Mouse (Mus musculus): ENCODE measurements at regions not wholly inside any gene's neighbourhood (a gene's known extent, or its start where the extent isn't known, plus 50 kb on each side); places are given as distances from the start of the nearest gene placed in this dataset.

DNA sequence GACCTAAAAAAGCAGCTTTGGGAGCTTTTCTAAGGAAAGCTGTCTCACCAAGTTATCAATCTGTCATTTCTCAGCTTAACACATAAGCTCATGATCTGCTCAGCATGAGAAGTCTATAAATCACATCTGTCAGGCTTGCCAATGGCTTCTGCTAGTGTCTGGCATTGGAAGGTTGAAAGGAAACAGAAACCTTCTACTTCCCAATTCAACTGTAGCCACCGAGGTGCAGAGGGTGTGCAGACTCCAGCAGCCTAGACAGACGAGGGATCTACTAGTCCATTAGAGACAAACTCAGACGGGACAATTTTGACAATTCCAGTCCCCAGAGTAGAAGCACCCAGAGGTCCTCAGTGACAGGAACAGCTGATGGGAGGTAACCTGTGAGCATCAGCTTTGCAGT is 103.0 kb downstream of the Nab1 start:
- DNase-seq, result peak in 1 of 2 experiments; percentile 10

DNA sequence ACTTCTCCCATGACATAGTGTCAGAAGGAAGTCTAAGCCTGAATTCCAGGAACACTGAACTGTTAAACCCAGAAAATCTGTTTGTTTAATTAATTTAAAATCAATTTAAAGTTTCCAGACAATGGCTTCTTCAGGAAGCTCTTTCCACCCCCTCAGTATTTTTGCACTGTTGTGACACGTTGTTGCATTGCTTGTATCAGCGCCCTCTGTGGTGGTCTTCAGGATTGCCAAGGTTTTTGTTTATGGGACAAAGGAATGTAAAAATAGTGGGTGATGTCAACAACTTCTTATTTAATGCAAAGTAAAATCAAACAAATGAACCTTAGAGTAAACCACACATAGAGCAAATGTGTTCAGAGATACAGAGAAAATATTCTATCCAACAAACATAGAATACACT is 107.5 kb downstream of the Nab1 start:
- peak; percentile 12 to 21 for DNase-seq

DNA sequence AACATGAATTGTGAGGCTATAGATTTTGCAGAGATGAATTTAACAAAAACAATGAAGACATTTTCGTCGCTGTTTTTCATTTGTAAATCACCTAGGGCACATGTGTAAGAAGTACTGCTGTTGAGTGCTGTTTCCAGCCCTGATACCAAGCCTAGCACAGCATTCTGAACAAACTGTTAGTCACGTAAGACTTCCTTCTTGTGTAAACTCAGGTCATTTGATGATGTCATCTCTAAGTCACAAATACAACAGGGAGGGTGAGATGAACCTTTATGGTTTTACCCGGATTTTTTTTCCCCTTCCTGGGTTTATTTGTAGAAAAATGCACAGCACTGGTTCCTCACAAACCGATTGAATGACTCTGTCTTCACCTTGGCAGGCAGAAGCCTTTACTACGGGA is 111.6 kb downstream of the Nab1 start:
- no peak for DNase-seq

DNA sequence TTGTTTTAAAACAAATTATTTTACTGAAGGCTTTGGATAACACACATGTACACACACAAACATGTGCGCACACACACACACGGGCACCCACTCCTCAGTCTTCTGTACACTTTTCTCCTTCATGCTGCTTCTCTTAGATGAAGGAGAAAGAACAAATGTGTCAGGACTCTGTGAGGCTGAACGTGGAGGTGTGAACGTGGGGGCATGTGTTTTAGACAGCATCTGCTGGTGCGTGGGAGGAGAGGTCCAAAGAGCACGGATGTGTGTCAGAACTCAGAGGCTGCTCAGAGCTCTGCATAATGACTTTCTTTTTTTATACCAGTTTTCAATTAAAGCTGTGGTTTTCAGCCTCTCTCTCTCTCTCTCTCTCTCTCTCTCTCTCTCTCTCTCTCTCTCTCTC is 112.4 kb downstream of the Nab1 start:
- DNase-seq, result no peak

DNA sequence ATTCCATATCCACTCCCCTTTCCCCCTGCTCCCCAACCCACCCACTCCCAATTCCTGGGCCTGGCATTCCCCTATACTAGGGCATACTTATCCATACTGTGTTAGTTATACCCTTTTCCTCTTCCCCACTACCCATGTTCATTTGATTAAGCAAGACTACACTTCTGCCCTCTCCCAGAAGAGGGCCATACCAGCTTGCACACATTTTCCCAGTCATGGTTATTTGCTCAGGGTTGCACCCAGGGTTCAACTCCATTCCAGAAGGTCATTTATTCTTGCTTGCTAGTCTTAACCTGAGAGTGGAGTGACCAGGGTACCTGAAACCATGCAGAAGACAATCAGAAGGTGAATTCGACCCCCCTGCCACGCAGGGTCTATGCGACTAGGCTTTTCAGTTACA is 113.4 kb downstream of the Nab1 start:
- no peak for DNase-seq

DNA sequence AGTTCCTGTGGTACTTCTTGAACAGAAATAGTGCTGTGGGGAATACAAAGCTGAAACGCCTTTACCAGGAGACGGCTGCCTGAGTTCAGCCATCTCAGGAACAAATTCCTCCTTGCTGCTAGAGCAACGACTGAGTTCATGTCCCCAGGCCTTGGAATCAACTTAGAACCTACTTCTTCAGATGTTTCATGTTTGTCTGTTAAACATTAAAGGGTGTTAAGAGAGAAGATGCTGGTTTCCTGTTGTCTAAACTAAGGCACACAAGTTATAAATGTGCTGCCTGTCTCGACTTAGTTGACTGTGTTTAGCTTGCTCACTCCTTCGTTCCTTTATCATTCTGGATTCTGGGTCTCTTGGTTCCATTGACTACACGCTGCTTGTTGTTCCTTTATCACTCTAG is 125.2 kb downstream of the Nab1 start:
- no peak for DNase-seq

DNA sequence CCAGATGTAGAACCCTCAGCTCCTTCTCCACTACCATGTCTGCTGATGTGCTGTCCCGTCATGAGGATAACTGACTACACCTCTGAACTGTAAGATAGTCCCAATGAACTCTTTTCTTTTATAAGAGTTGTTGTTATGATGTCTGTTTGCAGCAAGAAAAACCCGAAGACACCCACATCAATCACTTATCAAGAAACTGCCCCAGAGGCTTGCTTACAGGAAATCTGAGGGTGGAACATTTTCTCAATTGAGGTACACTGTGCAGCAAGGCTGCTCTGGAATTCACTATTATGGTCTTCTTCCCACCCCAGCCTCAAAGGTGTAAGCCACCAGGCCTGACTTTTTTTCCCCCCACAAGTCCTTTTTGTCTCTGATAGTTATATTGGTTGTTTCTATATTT is 125.8 kb downstream of the Nab1 start:
- no peak for DNase-seq

DNA sequence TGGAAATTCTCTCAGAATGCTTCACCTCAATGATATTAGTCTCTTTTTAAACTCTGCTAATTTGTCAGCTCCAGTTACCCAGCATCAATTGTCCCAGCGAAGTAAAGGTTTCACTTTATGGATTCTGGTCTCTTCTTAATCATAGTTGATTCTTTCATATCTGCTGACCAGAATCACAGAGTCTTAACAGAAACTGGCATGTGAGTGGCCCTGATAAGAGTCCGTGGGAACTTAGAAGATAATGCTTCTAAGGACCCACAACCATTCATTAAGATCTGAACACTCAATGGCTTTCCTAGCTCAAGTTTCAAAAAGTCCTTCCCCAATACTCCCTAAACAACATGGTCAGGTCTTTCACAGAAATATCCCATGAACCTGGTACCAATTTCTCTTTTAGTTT is 126.7 kb downstream of the Nab1 start:
- DNase-seq, result no peak

DNA sequence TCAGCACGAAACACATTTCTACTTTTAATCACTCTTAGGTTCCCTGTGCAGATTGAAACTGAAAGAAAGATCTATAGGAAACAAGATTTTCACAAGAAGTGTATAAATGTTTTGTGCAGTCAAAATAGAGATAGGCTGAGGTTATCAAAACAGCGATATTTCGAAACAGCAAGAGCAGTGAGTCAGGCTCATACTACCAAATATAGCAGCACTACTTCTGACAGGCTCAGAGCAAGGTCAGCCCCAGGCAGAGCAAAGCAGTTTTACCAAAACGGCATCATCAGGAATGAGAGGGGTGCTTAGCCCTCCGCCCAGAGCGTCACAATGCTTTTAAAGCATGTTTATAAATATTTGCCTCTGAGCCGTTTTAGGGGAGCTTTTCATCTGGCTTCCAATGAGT is 133.4 kb upstream of the Gls start:
- no peak for DNase-seq

DNA sequence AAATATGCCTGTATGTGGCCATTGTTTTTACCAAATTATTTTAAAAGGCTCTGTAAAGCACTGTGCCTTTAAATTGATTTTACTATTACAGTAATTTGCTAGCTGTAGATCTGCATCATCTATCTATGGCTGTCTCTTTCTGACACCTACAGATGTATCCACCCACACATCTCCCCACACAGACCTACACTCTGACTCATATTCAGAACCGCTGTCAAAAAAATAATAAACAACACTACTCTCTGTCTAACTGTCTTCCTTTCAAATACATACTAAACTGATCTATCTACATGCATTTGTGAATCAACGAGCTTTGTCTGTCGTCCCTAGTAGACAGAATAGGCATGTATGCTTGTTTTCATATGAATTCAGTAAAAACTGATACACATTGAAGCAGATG is 130.6 kb upstream of the Gls start:
- DNase-seq, result no peak

DNA sequence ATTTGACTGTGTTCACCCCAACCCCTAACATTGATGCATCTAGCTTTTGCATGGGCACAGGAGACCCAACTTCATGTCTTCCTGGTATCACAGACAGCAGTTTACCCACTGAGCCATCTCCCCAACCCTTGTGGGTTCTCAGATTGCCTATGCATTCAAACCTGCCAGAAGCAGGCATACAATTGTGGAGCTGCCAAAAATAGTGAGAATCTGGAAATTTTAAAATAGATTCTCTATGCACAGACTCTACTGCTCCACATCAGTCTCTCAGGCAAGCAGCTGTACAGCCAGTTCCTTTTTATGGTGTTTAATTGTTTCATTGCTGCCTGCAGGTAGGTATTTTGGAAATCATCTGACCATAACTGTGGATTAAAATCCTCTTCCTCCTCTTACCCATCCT is 129.9 kb upstream of the Gls start:
- no peak for DNase-seq

DNA sequence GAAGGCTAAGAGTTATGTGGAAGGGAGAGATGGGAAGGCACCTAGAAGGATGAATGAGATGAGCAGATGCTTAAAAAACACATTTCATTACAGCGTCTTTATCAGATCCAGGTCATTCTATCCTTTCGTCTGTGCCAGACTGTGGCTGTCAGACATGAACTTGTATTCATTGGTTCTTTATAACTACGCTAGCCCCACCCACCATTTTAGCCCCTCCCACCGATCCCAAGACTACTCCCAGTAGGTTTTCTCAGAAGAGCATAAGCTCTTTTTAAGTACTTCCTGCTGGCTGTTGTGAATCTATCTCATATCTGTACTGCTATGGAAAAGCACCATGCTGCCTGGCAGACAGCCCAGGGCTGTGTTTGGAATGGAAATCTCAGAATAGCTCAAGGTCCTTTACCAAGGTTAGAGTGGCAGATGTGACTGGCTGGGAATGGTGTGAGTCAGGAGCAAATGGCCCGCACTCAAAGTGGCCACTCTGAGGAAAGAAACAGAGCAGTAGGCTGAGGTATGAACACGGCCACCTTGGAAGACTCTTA is 121.1 kb upstream of the Gls start:
- no peak for DNase-seq

DNA sequence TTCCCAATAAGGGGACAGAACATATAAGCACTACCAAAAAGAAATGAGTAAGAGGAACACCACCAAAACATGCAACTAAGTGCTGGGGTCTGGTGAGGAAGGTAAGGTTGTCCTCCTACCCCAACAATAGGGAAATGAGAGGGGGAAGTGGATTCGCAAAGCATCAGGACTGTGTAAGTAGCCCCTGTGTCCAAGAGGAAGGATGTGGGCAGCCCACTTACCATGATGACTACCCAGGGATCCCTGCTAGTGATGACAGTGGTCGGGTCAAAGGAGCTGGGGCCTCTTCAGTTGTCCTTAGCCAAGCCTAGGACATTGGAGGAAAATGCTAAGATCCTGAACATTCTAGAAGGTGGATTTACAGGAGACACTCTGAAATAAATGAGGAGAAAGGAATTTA is 109.1 kb upstream of the Gls start:
- no peak for DNase-seq

DNA sequence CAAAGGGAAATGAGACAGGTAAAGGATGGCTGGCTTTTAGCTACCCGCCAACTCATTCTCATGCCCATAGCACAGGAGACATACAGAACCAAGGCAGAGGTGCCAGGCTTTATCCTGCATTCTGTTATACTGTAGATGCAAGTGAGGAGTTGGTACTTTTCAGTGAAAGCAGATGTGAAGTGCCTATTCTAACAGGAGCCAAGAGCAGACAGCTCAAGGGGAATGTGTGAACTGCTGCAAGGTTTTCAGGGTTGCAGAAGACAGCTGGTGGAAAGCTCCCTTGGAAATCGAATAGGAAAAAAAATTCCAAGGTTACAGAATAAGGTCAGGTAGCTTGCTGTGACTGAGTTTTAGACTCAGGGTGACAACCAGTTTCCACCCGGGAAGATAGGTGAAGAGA is 105.7 kb upstream of the Gls start:
- DNase-seq, result no peak

DNA sequence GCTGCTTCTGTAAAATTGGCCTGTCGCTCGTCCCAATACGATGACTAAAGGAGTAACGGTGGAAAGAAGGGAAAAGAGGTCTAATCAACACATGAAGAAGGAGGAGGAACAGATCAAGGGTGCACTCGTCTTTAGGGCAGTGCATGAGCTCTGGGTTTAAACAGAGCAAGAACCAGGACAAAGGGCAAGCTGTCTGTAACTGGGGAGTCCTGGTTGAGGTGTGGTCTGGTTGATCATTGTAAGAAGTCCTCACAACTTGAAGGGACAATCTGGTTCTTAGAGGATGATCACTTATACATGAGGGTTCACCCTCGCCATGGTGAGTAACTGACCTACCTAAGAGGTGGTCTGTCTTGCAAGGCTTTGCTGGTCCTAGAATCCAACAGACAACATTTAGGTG is 105.2 kb upstream of the Gls start:
- DNase-seq, result no peak

DNA sequence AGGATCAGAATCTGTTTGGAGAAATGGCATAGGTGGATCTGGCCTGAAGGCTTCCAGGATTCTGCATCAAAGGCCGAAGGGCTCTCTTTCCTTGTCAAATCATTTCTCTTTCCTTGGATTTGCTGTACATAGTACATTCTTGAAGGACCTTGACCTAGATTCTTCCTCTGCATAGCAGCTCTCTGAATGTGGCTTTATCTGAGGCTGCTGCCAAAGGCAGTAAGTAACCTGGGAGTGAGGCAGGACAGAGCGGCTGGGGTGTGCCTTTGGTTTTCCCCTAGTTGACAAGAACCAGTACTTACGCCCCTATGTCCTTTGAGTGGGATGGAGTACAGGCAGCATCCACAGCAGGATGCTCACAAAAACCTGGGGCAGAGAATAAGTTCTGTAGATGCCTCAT is 103.7 kb upstream of the Gls start:
- DNase-seq, result no peak

DNA sequence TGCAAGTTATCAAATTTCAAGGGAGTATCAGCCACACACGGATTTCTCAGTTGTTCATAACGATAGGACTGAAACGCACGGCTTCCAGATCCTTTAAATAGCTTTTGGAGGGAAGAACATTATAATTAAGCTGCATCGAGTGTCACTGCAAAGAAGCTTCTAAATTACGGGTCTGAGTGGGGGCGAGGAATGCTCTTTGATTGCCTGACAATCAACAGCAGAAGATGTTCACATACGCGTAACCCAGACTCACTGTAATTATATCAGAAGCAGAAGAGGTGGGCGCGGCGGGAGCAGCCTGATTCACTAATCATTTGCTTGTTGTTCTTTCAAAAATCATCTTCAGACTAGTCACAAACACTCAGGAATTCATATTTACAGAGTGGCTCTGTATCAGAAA is 99.0 kb upstream of the Gls start:
- no peak for DNase-seq

DNA sequence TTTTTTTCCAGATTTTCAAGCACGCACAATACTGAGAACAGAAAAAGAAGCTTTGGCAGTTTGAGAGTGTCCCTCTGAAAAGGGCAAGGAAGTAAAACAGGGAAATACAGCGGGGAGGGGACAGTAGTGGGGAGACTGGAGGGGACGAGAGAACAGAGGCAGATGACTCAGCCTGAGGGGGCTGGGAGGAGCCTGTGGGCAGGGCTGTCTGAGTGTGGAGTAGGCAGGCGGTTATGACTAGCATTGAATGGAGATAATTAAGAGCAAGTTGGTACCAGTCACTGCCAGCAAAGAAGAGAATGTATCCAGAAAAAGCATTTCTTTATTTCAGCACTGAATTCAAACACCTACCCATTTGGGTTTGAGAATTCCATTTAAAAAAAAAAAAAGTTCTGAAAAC is 98.4 kb upstream of the Gls start:
- DNase-seq, result no peak

DNA sequence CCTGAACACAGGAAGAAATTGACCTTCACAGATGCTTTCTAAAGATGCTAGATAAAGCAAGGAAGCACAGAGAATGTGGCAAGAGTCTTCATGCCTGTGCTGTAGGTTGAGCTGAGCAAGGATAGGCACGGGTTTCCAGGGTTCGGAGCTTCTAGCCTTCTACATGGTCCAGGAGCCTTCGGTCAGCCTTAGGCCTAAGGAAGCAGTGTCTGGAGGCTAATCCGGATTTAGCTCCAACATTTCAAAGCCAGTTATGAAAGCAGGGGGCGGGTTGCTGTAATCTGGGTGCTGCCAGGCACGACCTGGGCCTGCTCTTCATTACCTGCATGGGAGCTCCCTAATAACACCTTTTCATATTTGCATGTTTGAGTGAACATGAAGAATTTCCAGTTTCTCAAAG is 97.5 kb upstream of the Gls start:
- no peak for DNase-seq

DNA sequence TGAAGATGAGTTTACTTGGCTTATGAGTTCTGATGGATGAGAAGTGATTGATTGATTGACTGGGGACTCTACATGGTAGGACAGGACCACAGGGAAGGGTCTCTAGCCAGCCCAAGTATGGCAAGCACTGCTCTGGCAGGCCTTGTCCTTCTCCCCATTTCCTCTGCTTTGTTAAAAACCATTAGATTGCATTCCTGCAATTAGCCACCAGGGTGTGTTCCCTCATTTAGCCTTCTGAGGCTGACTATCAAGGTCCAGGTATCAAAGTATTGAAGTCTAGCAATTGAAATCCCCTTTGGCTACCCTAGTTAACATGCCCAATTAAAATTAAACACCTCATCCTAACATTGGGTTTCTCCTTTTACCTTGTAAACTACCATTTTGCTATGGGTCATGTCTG is 95.5 kb upstream of the Gls start:
- peak in 1 of 2 experiments; percentile 14 for DNase-seq

DNA sequence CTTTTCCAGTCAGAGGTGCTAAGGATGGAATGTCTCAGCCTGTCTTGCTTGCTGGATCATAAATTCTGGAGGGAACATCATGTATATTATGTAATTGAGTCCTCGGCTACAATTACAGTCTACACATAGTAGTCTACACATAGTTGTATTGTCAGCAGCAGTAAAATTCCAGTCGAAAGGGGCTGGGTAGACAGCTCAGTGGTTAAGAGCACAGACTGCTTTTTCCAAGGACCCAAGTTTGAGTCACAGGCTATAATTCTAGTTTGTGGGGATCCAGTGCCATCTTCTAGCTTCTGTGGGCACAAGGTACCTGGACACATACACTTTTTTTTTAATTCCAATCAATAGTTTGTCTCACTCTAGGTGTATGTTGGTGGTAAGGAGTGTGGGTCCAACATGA is 91.3 kb upstream of the Gls start:
- no peak for DNase-seq

DNA sequence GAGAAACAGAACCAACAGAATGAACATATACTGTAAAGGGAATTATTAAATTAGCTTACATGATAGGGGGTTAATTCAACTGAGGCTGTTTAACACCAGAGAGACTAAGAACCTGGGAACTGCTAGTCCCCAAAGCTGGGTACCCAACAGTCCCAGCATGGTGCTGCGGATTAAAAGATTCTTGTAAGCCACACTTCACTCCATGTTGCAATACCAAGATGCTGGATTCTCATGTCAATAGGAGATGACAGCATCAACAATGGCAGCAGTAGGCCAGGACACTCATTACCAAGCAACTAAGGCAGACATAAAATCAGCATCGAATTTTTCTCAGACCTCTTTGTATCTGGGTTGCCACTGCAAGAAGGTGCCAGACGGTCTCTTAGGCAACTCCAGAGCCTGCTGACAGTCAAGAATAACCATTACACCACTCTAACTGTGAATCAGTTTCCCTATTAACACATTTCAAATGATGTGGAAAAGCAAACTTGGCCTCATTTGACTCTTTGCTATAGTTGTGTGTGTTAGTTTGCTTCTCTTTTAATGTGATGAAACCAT is 79.1 kb upstream of the Gls start:
- no peak for DNase-seq

DNA sequence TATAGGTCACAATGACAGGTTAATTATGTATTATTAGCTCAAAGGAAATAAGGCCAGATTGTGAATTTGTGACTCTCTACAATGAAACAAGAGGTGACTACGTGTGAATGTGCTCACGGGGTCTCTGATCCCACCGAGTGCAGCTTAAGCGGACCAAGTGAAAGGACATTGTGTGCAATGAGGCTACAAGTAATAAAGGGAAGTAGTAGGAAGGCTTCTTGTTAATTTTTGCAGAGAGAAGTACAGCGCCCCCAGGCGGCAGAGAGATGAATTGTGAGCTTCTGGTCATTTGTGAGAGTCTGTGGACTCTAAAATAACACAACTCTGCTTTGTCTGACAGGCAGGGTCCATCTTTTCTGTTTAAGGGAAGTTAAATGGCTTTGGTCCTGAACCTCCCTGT is 73.9 kb upstream of the Gls start:
- peak; percentile 82 to 83 for DNase-seq

DNA sequence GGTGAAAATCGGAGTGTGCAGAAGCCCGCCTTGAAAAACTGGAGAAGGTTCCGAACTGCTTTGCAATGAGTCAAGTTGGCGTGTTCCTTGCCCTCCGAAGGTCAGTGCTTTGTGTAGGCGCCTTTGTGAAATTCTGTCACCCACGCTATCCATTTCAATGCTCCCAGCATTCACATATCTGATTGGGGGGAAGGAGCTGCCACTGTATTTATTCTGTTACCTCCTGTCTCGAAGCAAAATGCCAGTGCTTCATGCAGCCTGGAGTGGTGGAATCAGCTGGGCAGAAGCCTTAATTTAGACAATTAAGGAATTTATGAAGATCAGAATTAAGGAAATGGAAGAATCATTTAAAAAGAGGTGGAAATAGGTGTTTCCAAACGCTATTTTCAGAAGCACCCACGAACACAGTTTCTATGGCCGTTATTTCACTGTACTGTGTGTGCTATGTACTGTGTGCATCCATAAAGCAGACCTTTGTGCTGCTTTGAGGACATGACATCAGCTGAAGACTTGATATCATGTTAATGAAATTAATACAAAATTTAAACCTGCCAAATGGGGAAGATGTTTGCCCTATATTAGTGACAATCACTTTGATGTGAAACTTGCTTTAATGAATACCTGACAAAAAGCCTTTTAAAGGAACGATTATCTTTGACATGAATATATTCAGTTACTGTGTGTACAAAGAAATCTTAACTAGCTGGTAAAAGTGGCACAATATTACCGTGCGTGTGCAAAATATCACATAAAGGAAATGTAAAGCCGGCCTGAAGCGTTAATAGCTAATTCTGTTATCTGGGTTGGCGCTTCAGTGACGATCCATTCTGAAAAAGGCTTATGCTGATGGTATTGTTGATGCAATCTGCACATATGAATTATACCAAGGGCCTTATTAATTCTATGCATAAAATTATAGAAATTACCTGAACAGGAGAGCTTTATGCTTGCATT is 72.9 kb upstream of the Gls start:
- no peak for DNase-seq

DNA sequence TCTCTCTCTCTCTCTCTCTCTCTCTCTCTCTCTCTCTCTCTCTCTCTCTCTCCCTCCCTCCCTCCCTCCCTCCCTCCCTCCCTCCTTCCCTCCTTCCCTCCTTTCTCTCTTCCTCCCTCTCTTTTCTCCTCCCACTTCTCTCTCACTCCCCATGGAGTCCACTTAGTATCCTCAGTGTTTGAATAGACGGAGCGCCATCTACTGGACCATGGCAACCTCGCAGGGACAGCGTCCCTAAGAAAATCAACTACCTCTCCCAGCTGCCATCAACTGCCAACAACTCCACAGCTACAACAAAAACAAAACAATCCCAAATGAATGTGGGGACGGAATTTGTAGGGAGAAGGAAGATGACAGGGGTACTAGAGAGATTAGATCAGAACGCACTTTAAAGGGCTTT is 69.5 kb upstream of the Gls start:
- peak; percentile 59 to 63 for DNase-seq

All from B cell, adult 2 months (primary cell).